Mouse (Mus musculus) olfactory bulb, adult 2 months (tissue): ENCODE measurements around the gene Acp6. TPM values are rescaled to one million over a fixed set of nuclear protein-coding genes. Genes with fewer than 3 reads are reported as not detected.
"Not testable (repeated sequence)": the region's sequence is repeated elsewhere in the genome, so short reads cannot be mapped to it uniquely, and the experiment has no call there.

ENCODE experiments used
- H3K27ac ChIP-seq: fragments of 200-500 bp; 2 replicates; pipeline ENCODE4 v1.5.1; 2012; ENCODE audit warnings: low read depth, low read length; ENCODE audit not compliant: insufficient read depth
- H3K4me1 ChIP-seq: fragments of 200-500 bp; 2 replicates; pipeline ENCODE4 v1.6.1; 2012; ENCODE audit warnings: low read length; ENCODE audit not compliant: control insufficient read depth, insufficient read depth
- H3K4me3 ChIP-seq: fragments of 200-500 bp; 2 replicates; pipeline ENCODE4 v1.5.1; 2012; ENCODE audit warnings: mild to moderate bottlenecking, low read depth, low read length, moderate library complexity; ENCODE audit not compliant: insufficient read depth
- CTCF ChIP-seq: fragments of 200-500 bp; IDR thresholded peaks from 2 replicates; pipeline ENCODE4 v1.5.1; 2012; ENCODE audit warnings: low read depth, mild to moderate bottlenecking, low read length, moderate library complexity; ENCODE audit not compliant: insufficient read depth
- POLR2A ChIP-seq: fragments of 200-500 bp; IDR thresholded peaks from 2 replicates; pipeline ENCODE4 v1.6.1; 2012; ENCODE audit warnings: mild to moderate bottlenecking, low read depth, low read length, moderate library complexity; ENCODE audit not compliant: insufficient read depth
- WGBS: fragments of 180-500 bp; shearing (Covaris S2); methylation state at CpG from one replicate; pipeline ENCODE4 v1.1.7; 2018; 5-methylcytosine and 5-hydroxymethylcytosine counted together
- polyA plus RNA-seq: library from polyadenylated mRNA; stranded (reverse); fragments of >200 nt; gene quantifications from 2 replicates; pipeline ENCODE4 v1.2.4, GENCODE M21; 2012; ENCODE audit warnings: low replicate concordance; ENCODE audit not compliant: missing spikeins, insufficient read depth, insufficient read length

Gene Acp6
- not detected in 2 replicates for polyA plus RNA-seq

GRCm38 (mm10) chr3:97158611-97159508 lies at the start of gene Acp6:
Acp6 (plus strand) TSS chr3:97158777.
- under 1% methylated on average over 54 of the region's 54 CpGs for WGBS
- H3K4me3 ChIP-seq, result peak within 1 kb of the TSS; percentile 81
- TF ChIP-seq POLR2A (0 out of 2 replicates have a peak, but pooled peaks have one; percentile 41), CTCF (no peak)

GRCm38 (mm10) chr3:97117511-97117910 lies 41.1 kb upstream of the Acp6 start:
- WGBS, result 90% methylated on average over 6 of the region's 6 CpGs
- no peak for TF ChIP-seq POLR2A
- no peak for TF ChIP-seq CTCF

More at GRCm38 (mm10) chr3:97158611-97159508, at the start of gene Acp6:
- Histone ChIP-seq H3K4me1 (peaks cover 7% of the 10 kb centered on the region; the same call in 1 of the 2 replicates), H3K27ac (peak within 1 kb of the TSS; percentile 76)

GRCm38 (mm10) chr3:97118313-97118712 lies 40.3 kb upstream of the Acp6 start:
- Histone ChIP-seq H3K27ac (no peak overlapping the region), H3K4me3 (no peak overlapping the region), H3K4me1 (no peaks in the 10 kb centered on the region)
- TF ChIP-seq CTCF, result no peak
- no peak for TF ChIP-seq POLR2A
- WGBS, result 63% methylated on average over 12 of the region's 12 CpGs

More at GRCm38 (mm10) chr3:97117511-97117910, 41.1 kb upstream of the Acp6 start:
- Histone ChIP-seq H3K27ac (no peak overlapping the region), H3K4me1 (no peaks in the 10 kb centered on the region), H3K4me3 (no peak overlapping the region)

GRCm38 (mm10) chr3:97124193-97124592 lies 34.4 kb upstream of the Acp6 start:
- no peaks in the 10 kb centered on the region for H3K4me1 ChIP-seq
- 59% methylated on average over 7 of the region's 7 CpGs for WGBS
- no peak for TF ChIP-seq CTCF
- no peak for TF ChIP-seq POLR2A
- H3K27ac ChIP-seq, result no peak overlapping the region
- no peak overlapping the region for H3K4me3 ChIP-seq

GRCm38 (mm10) chr3:97129410-97129809 lies 29.2 kb upstream of the Acp6 start:
- no peak overlapping the region for H3K4me3 ChIP-seq
- no peak overlapping the region for H3K27ac ChIP-seq
- 87% methylated on average over 4 of the region's 4 CpGs for whole genome bisulfite sequencing
- no peaks in the 10 kb centered on the region for H3K4me1 ChIP-seq
- TF ChIP-seq POLR2A (no peak), CTCF (no peak)

GRCm38 (mm10) chr3:97137666-97138065 lies 20.9 kb upstream of the Acp6 start:
- H3K27ac ChIP-seq, H3K4me3 ChIP-seq, H3K4me1 ChIP-seq: not testable (repeated sequence)
- 48% methylated on average over 1 of the region's 1 CpGs for WGBS

GRCm38 (mm10) chr3:97151092-97151491 lies 7.5 kb upstream of the Acp6 start:
- Histone ChIP-seq H3K4me3 (no peak overlapping the region), H3K27ac (no peak overlapping the region), H3K4me1 (no peaks in the 10 kb centered on the region)
- no peak for TF ChIP-seq POLR2A
- TF ChIP-seq CTCF, result no peak
- 42% methylated on average over 2 of the region's 2 CpGs for WGBS

GRCm38 (mm10) chr3:97156431-97156830 lies 2.1 kb upstream of the Acp6 start:
- WGBS, result 91% methylated on average over 6 of the region's 6 CpGs
- no peak overlapping the region for H3K4me3 ChIP-seq
- H3K27ac ChIP-seq, result no peak overlapping the region
- TF ChIP-seq POLR2A (no peak), CTCF (no peak)
- H3K4me1 ChIP-seq, result peaks cover 7% of the 10 kb centered on the region; the same call in 1 of the 2 replicates

- Histone ChIP-seq H3K4me3 (no peak overlapping the region), H3K4me1 (peaks cover 7% of the 10 kb centered on the region; the same call in 1 of the 2 replicates), H3K27ac (no peak overlapping the region)
- TF ChIP-seq POLR2A, result no peak
- TF ChIP-seq CTCF, result no peak
- WGBS, result 91% methylated on average over 1 of the region's 1 CpGs
These were observed 1.3 kb upstream of the Acp6 start for GRCm38 (mm10) chr3:97157308-97157707.
